Mouse (Mus musculus): ENCODE data around the gene Gm11011. TPM values are rescaled to one million over a fixed set of nuclear protein-coding genes. Genes with fewer than 3 reads are reported as not detected.

Gm11011 gene
- polyA plus RNA-seq, 1 experiment from 2014 or later, result not detected

DNA sequence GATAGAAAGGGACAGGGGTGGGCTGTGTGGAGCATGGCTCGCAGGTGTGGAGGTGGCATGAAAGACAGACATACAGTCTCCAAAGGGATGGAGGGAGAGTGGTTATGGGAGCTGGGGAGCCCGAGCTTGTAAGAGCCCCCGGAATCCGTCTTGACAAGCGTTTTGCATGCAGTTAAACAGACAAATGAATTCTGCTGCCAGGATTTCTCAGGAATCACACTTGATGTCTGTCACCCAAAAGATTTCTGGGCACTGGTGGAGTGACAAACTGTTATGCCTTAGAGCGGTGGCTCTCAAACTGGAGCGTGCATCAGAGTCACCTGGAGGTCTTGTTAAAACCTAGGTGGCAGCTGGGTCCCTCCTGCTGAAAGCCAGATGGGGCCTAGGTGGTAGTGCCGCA, 10.4 kb upstream of the Gm11011 start:
- 87% methylated on average over 8 of the region's 8 CpGs for WGBS
- H3K27ac ChIP-seq (ENCODE audit: low read depth, low read length), result no peak overlapping the region
- no peaks in the 10 kb centered on the region for H3K4me1 ChIP-seq (replicated peaks; ENCODE audit: control insufficient read depth, insufficient read depth, low read length)
- no peak for ATAC-seq (replicated peaks; ENCODE audit: low FRiP score)
- DNase-seq (ENCODE audit: low spot score), result no peak
- no peak overlapping the region for H3K4me3 ChIP-seq (ENCODE audit: low read depth, low read length)
- H3K36me3 ChIP-seq (ENCODE audit: control insufficient read depth, insufficient read depth, low read length), result no peaks in the 10 kb centered on the region
- H3K27me3 ChIP-seq (ENCODE audit: control insufficient read depth, insufficient read depth, low read length), result no peaks in the 10 kb centered on the region
- H3K9me3 ChIP-seq (ENCODE audit: control insufficient read depth, low read length), result no peaks in the 10 kb centered on the region
- no peak overlapping the region for H3K4me2 ChIP-seq (ENCODE audit: low read depth, low read length, severe bottlenecking)
- no peak overlapping the region for H3K9ac ChIP-seq (ENCODE audit: low read length)

DNA sequence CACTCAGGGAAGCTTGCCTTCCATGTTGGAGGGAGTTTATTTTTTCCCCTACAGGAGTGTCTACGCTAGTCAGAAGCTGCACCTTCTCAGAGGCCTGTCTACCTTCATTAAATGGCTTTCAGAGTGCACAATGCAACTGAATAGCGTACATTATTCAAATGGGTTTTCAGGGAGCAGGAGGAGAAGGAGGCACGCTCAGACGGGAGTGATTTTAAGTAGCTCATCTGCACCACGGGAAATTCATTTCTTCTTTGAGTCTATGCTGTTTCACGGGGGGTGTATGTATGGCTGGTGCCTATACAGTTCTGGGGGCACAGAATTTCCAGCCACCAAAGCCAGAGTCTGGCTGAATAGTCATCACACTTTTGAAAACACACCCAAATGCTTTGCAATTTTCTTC, 9.8 kb upstream of the Gm11011 start:
- no peak overlapping the region for H3K27ac ChIP-seq (ENCODE audit: low read depth, low read length)
- H3K36me3 ChIP-seq (ENCODE audit: control insufficient read depth, insufficient read depth, low read length), result no peaks in the 10 kb centered on the region
- H3K9me3 ChIP-seq (ENCODE audit: control insufficient read depth, low read length), result no peaks in the 10 kb centered on the region
- ATAC-seq (replicated peaks; ENCODE audit: low FRiP score), result no peak
- WGBS, result 58% methylated on average over 6 of the region's 6 CpGs
- H3K4me2 ChIP-seq (ENCODE audit: low read depth, low read length, severe bottlenecking), result no peak overlapping the region
- H3K4me3 ChIP-seq (ENCODE audit: low read depth, low read length), result no peak overlapping the region
- no peaks in the 10 kb centered on the region for H3K4me1 ChIP-seq (replicated peaks; ENCODE audit: control insufficient read depth, insufficient read depth, low read length)
- no peak overlapping the region for H3K9ac ChIP-seq (ENCODE audit: low read length)
- H3K27me3 ChIP-seq (ENCODE audit: control insufficient read depth, insufficient read depth, low read length), result no peaks in the 10 kb centered on the region
- DNase-seq (ENCODE audit: low spot score), result no peak

DNA sequence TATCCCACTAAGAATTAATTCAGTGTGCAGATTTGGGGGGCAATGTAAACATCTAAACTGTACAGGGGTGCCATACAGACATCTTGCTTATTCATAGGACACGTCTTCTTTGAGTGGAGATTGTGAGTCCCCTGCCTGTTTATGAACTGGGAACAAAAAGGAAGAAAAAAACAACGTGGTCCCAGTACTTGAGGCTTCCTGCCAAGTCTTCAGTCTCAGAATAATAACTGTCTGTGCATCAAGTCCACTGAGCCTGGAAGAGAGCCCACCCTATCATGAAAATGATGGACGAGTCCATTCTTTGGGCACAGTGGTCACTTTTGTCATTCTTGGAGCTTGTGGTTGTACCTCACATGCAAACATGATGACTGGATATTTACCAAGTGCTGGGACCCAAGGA, 6.2 kb upstream of the Gm11011 start:
- Histone ChIP-seq H3K36me3 (ENCODE audit: control insufficient read depth, insufficient read depth, low read length) (no peaks in the 10 kb centered on the region), H3K9ac (ENCODE audit: low read length) (no peak overlapping the region), H3K4me3 (ENCODE audit: low read depth, low read length) (no peak overlapping the region), H3K4me2 (ENCODE audit: low read depth, low read length, severe bottlenecking) (no peak overlapping the region), H3K4me1 (replicated peaks; ENCODE audit: control insufficient read depth, insufficient read depth, low read length) (no peaks in the 10 kb centered on the region), H3K27ac (ENCODE audit: low read depth, low read length) (no peak overlapping the region), H3K9me3 (ENCODE audit: control insufficient read depth, low read length) (no peaks in the 10 kb centered on the region), H3K27me3 (ENCODE audit: control insufficient read depth, insufficient read depth, low read length) (no peaks in the 10 kb centered on the region)
- DNase-seq (ENCODE audit: low spot score) (no peak), ATAC-seq (replicated peaks; ENCODE audit: low FRiP score) (no peak)
- 78% methylated on average over 3 of the region's 3 CpGs for WGBS

DNA sequence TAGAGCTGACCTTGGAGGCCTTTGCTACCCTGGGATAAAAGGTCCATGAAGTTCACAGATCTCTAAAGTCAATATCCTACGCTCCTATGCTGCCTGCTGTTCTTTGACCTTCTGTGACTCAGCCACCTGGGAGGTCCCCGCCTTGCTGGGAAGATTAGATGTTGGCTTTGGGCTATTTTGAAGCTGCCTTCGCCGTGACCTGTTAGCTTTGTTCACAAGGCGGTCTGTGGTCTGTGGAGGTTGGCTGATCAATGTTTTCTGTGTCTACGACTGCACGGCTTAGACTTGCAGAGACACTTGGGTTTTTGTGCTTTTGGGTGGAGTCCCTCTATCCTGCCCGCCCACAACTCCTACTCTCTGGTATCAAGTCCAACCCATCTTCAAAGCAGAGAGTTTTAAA, 2.9 kb upstream of the Gm11011 start:
- Histone ChIP-seq H3K9ac (ENCODE audit: low read length) (no peak overlapping the region), H3K4me1 (replicated peaks; ENCODE audit: control insufficient read depth, insufficient read depth, low read length) (no peaks in the 10 kb centered on the region), H3K4me3 (ENCODE audit: low read depth, low read length) (no peak overlapping the region), H3K27me3 (ENCODE audit: control insufficient read depth, insufficient read depth, low read length) (no peaks in the 10 kb centered on the region), H3K4me2 (ENCODE audit: low read depth, low read length, severe bottlenecking) (no peak overlapping the region), H3K9me3 (ENCODE audit: control insufficient read depth, low read length) (no peaks in the 10 kb centered on the region), H3K36me3 (ENCODE audit: control insufficient read depth, insufficient read depth, low read length) (no peaks in the 10 kb centered on the region), H3K27ac (ENCODE audit: low read depth, low read length) (no peak overlapping the region)
- ATAC-seq (replicated peaks; ENCODE audit: low FRiP score) (no peak), DNase-seq (ENCODE audit: low spot score) (no peak)
- 79% methylated on average over 8 of the region's 8 CpGs for whole genome bisulfite sequencing

DNA sequence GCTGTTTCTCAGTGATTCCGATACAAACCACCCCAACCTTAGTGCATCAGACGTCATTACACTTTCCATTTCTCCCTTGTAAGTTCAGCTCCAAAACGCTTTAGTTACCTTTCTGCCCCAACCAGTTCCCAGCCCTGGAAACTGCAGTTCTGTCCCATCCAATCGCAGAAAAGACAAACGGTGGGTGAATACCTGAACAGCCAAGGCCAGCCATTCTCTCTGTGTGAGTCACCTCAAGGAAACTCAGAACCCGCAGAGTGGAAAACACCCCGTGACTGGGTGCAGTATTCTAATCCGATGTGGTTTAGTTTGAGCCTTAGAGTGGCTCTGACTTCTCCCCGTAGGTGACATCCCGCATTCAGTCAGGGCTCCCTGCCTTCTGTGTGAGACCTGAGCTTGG, 2.2 kb upstream of the Gm11011 start:
- no peak overlapping the region for H3K4me2 ChIP-seq (ENCODE audit: low read depth, low read length, severe bottlenecking)
- H3K27ac ChIP-seq (ENCODE audit: low read depth, low read length), result no peak overlapping the region
- no peak overlapping the region for H3K4me3 ChIP-seq (ENCODE audit: low read depth, low read length)
- H3K36me3 ChIP-seq (ENCODE audit: control insufficient read depth, insufficient read depth, low read length), result no peaks in the 10 kb centered on the region
- H3K27me3 ChIP-seq (ENCODE audit: control insufficient read depth, insufficient read depth, low read length), result no peaks in the 10 kb centered on the region
- DNase-seq (ENCODE audit: low spot score) (no peak), ATAC-seq (replicated peaks; ENCODE audit: low FRiP score) (no peak)
- no peaks in the 10 kb centered on the region for H3K9me3 ChIP-seq (ENCODE audit: control insufficient read depth, low read length)
- 94% methylated on average over 10 of the region's 10 CpGs for WGBS
- H3K4me1 ChIP-seq (replicated peaks; ENCODE audit: control insufficient read depth, insufficient read depth, low read length), result 0 out of 2 replicates have a peak, but pooled peaks cover 6% of the 10 kb centered on the region
- H3K9ac ChIP-seq (ENCODE audit: low read length), result no peak overlapping the region

DNA sequence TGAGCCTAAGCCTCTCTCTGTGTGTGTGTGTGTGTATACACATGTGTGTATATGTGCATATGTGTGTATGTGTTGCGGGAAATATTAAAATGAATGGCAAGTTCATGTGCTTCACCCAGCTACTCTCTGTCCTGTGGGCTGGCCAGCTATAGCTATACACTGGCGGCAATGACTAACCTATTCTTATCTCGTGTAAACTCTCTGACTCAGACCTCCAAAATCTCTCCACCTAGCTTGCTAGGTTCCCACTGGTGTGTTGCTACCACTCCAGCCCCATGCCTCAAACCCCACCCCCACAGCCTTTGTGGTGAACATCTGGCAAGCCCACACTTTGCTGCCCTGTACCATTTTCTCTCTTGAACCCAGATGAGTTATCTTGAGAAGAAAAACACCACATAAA, 857 bp downstream of the Gm11011 start:
- Histone ChIP-seq H3K4me2 (ENCODE audit: low read depth, low read length, severe bottlenecking) (no peak overlapping the region), H3K4me3 (ENCODE audit: low read depth, low read length) (no peak overlapping the region), H3K36me3 (ENCODE audit: control insufficient read depth, insufficient read depth, low read length) (no peaks in the 10 kb centered on the region), H3K9me3 (ENCODE audit: control insufficient read depth, low read length) (no peaks in the 10 kb centered on the region), H3K27ac (ENCODE audit: low read depth, low read length) (no peak overlapping the region), H3K27me3 (ENCODE audit: control insufficient read depth, insufficient read depth, low read length) (no peaks in the 10 kb centered on the region), H3K9ac (ENCODE audit: low read length) (no peak overlapping the region), H3K4me1 (replicated peaks; ENCODE audit: control insufficient read depth, insufficient read depth, low read length) (0 out of 2 replicates have a peak, but pooled peaks cover 7% of the 10 kb centered on the region)
- WGBS, result 89% methylated on average over 3 of the region's 3 CpGs
- DNase-seq (ENCODE audit: low spot score) (no peak), ATAC-seq (replicated peaks; ENCODE audit: low FRiP score) (no peak)

DNA sequence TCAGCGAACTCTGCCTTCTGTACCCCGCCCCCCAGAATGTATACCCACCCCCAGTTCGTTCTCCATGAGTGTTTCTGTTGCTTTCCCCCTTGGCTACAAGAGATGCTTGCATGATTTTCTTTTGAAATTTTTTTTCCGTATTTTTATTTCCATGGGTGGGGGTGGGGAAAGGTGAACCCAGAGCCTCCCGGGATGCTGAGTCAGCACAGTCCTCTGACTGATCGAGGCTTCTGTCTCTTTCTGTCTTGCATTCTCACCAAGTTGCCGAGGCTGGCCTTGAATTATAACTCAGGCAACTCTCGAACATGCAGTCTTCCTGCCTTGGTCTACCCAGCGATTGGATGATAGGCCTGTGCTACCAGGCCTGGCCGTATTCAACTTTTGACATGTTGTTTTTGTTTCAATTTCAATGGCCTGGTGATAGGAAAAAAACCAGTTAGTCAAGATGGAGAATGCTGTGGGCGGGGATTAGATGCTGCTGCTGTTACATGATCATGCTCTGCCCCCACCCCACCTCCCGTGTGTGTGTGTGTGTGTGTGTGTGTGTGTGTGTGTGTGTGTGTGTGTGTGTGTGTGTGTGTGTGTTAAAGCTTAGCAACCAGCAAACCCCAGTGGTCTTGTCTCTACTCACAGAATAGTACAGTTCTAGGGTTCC, 1.8 kb downstream of the Gm11011 start:
- WGBS, result 85% methylated on average over 12 of the region's 12 CpGs
- no peaks in the 10 kb centered on the region for H3K9me3 ChIP-seq (ENCODE audit: control insufficient read depth, low read length)
- no peak overlapping the region for H3K4me2 ChIP-seq (ENCODE audit: low read depth, low read length, severe bottlenecking)
- no peaks in the 10 kb centered on the region for H3K36me3 ChIP-seq (ENCODE audit: control insufficient read depth, insufficient read depth, low read length)
- no peak overlapping the region for H3K9ac ChIP-seq (ENCODE audit: low read length)
- no peak overlapping the region for H3K27ac ChIP-seq (ENCODE audit: low read depth, low read length)
- H3K27me3 ChIP-seq (ENCODE audit: control insufficient read depth, insufficient read depth, low read length), result no peaks in the 10 kb centered on the region
- ATAC-seq (replicated peaks; ENCODE audit: low FRiP score) (no peak), DNase-seq (ENCODE audit: low spot score) (no peak)
- no peak overlapping the region for H3K4me3 ChIP-seq (ENCODE audit: low read depth, low read length)
- 0 out of 2 replicates have a peak, but pooled peaks cover 7% of the 10 kb centered on the region for H3K4me1 ChIP-seq (replicated peaks; ENCODE audit: control insufficient read depth, insufficient read depth, low read length)

DNA sequence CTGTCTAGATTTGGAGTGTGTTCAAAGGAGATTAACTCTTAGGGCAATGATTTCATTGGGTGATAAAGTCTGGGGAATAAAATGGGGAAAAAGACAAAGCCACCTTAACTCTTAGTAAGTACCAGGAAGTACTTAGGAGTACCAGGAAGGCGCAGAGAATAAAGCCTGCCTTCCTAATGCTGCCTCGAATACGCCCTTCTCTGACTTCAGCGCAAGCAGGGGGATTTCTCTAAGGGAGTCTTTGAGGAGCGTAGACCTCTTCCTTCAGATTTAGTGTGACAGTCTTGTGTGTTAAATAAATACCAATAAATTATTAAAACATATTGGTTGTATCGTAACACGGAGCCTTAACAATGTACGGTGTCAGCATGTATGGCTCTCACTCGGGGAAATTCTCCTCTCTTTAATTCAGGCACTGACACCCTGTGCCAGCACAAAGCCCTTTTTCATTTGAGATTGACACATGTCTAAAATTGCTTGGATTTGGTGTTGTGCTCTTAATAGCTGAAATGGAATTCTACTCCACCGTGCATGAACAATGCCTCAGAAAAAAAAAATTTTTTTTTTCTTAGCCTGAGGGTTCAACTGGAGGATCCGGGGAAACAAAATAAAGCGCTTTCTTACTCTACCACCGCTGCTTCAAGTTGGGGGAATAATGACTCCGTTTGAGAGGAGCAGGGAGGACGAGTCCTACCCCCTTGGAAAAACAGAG, 2.6 kb downstream of the Gm11011 start:
- Histone ChIP-seq H3K4me2 (ENCODE audit: low read depth, low read length, severe bottlenecking) (no peak overlapping the region), H3K27ac (ENCODE audit: low read depth, low read length) (no peak overlapping the region), H3K4me3 (ENCODE audit: low read depth, low read length) (no peak overlapping the region), H3K9ac (ENCODE audit: low read length) (no peak overlapping the region), H3K9me3 (ENCODE audit: control insufficient read depth, low read length) (no peaks in the 10 kb centered on the region), H3K27me3 (ENCODE audit: control insufficient read depth, insufficient read depth, low read length) (no peaks in the 10 kb centered on the region), H3K4me1 (replicated peaks; ENCODE audit: control insufficient read depth, insufficient read depth, low read length) (0 out of 2 replicates have a peak, but pooled peaks cover 7% of the 10 kb centered on the region), H3K36me3 (ENCODE audit: control insufficient read depth, insufficient read depth, low read length) (no peaks in the 10 kb centered on the region)
- ATAC-seq (replicated peaks; ENCODE audit: low FRiP score) (no peak), DNase-seq (ENCODE audit: low spot score) (no peak)
- WGBS, result 56% methylated on average over 15 of the region's 15 CpGs

DNA sequence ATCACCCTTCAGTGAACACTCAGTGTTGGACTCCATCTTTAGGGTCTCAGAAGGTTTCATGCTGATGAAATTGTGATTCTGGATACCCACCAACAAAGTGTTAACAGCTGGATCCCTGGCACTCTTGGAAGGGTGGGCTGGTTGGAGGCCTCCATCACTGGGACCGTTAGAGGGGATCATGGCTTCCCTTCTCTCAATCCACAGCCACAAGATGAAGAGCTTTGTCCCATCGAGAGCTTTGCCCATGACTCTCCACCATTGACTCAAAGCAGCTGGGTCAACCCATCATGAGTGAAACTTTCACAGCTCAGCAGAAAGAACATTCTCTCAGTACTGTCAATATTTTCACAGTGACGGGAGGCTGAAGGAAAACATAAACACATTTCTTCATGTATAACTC, 4.1 kb downstream of the Gm11011 start:
- 85% methylated on average over 3 of the region's 3 CpGs for WGBS
- Histone ChIP-seq H3K4me1 (replicated peaks; ENCODE audit: control insufficient read depth, insufficient read depth, low read length) (0 out of 2 replicates have a peak, but pooled peaks cover 7% of the 10 kb centered on the region), H3K27me3 (ENCODE audit: control insufficient read depth, insufficient read depth, low read length) (no peaks in the 10 kb centered on the region), H3K36me3 (ENCODE audit: control insufficient read depth, insufficient read depth, low read length) (no peaks in the 10 kb centered on the region), H3K4me2 (ENCODE audit: low read depth, low read length, severe bottlenecking) (no peak overlapping the region), H3K27ac (ENCODE audit: low read depth, low read length) (no peak overlapping the region), H3K4me3 (ENCODE audit: low read depth, low read length) (no peak overlapping the region), H3K9ac (ENCODE audit: low read length) (no peak overlapping the region), H3K9me3 (ENCODE audit: control insufficient read depth, low read length) (no peaks in the 10 kb centered on the region)
- ATAC-seq (replicated peaks; ENCODE audit: low FRiP score) (no peak), DNase-seq (ENCODE audit: low spot score) (no peak)

Data from forebrain, embryonic 11.5 days (tissue).